ENCODE assay signal across 9 mouse cellular contexts in the genomic region with DNA sequence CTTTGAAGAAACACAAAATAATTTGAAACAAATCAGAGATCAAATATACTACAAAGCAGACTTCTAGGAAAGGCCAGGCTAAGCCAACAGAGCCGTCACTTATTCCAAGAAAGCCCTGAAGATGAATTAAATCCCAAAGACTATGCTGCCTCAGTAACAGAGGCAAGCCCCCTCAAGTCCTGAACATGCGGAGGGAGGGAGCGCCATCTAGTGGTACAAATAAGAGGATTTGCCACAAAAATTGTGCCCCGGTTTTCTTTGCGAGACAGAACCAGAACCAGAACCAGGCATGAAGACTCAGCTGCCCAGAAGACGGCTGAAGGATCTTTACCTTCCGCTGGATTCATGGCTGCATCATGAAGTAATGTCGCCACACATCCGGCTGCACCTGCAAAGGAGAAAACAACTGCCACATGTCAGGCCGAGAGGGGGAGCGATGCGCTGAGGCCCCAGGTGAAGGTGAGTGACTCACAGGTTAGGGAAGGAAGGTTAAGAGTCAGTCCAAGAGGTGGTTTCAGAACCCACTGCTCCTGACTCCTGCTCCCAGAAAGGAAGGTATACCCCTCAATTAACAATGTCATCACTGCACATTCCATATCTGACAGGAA. TPM values are rescaled to one million over a fixed set of nuclear protein-coding genes. Genes with fewer than 3 reads are reported as not detected.
DNase-seq lines count a peak whose midpoint lies in the region; ATAC-seq and TF ChIP-seq lines count a peak whose summit lies in the region.
"Had no signal": no experiment of that assay in that cellular context is flagged by ENCODE, and none has a peak within 500 bp of the region (broad histone marks: within the 10 kb centered on the region; RNA-seq: fewer than 3 reads in every experiment).

No protein-coding gene starts in this region.

- H3K27ac ChIP-seq in hindbrain, embryonic 14.5 days, result no peak overlapping the region
- no peak overlapping the region for H3K27ac ChIP-seq in hindbrain, embryonic 12.5 days
- H3K27ac ChIP-seq in embryonic facial prominence, embryonic 14.5 days (replicated peaks; ENCODE audit: low read depth, low read length), result no peak overlapping the region
- H3K27ac ChIP-seq in lung, postnatal 0 days (ENCODE audit: low read length), result no peak overlapping the region

- no peak for ATAC-seq in hindbrain, embryonic 14.5 days (ENCODE audit: low FRiP score)
- ATAC-seq in hindbrain, embryonic 12.5 days (ENCODE audit: low FRiP score), result no peak
- ATAC-seq in Patski, result no peak
- ATAC-seq in embryonic facial prominence, embryonic 14.5 days (ENCODE audit: low read depth), result no peak
- no peak for ATAC-seq in lung, postnatal 0 days
- no peak for ATAC-seq in megakaryocyte, adult 5-6 weeks (ENCODE audit: poor library complexity, severe bottlenecking)

- in situ Hi-C loops in Patski (cut with MboI; ENCODE audit: low pct_unique_long_range_greater_than_20kb), result no loop called here

- no peak for TF ChIP-seq EP300 in lung, postnatal 0 days (IDR thresholded peaks at IDR 0.05)

- H3K36me3 ChIP-seq in hindbrain, embryonic 14.5 days (replicated peaks; ENCODE audit: control insufficient read depth, insufficient read depth), result peaks cover 21% of the 10 kb centered on the region
- H3K36me3 ChIP-seq in hindbrain, embryonic 12.5 days, result peaks cover 15% of the 10 kb centered on the region
- H3K36me3 ChIP-seq in embryonic facial prominence, embryonic 14.5 days (ENCODE audit: control insufficient read depth, insufficient read depth, low read length), result peaks cover 23% of the 10 kb centered on the region
- H3K36me3 ChIP-seq in lung, postnatal 0 days (ENCODE audit: insufficient read depth, low read length), result peaks cover 7% of the 10 kb centered on the region; the same call in 1 of the 2 replicates

- H3K4me1 ChIP-seq in hindbrain, embryonic 14.5 days (replicated peaks; ENCODE audit: control insufficient read depth, insufficient read depth, low read length), result 0 out of 2 replicates have a peak, but pooled peaks cover 8% of the 10 kb centered on the region
- peaks cover 7% of the 10 kb centered on the region for H3K4me1 ChIP-seq in hindbrain, embryonic 12.5 days
- H3K4me1 ChIP-seq in embryonic facial prominence, embryonic 14.5 days (ENCODE audit: control insufficient read depth, insufficient read depth, low read length), result no peaks in the 10 kb centered on the region
- no peaks in the 10 kb centered on the region for H3K4me1 ChIP-seq in lung, postnatal 0 days (ENCODE audit: insufficient read depth, low read depth, low read length)

- WGBS in hindbrain, embryonic 14.5 days, result 49% methylated on average over 12 of the region's 12 CpGs
- WGBS in hindbrain, embryonic 12.5 days, result 54% methylated on average over 12 of the region's 12 CpGs
- WGBS in embryonic facial prominence, embryonic 14.5 days, result 55% methylated on average over 12 of the region's 12 CpGs
- WGBS in lung, postnatal 0 days, result 58% methylated on average over 12 of the region's 12 CpGs

- H3K4me2 ChIP-seq in hindbrain, embryonic 14.5 days (replicated peaks), result no peak overlapping the region
- no peak overlapping the region for H3K4me2 ChIP-seq in hindbrain, embryonic 12.5 days (replicated peaks)
- no peak overlapping the region for H3K4me2 ChIP-seq in embryonic facial prominence, embryonic 14.5 days (ENCODE audit: low read depth, low read length)
- no peak overlapping the region for H3K4me2 ChIP-seq in lung, postnatal 0 days (replicated peaks; ENCODE audit: low read depth, low read length)

- no peaks in the 10 kb centered on the region for H3K27me3 ChIP-seq in hindbrain, embryonic 14.5 days (ENCODE audit: control insufficient read depth, insufficient read depth, low read length)
- H3K27me3 ChIP-seq in hindbrain, embryonic 12.5 days, result no peaks in the 10 kb centered on the region
- no peaks in the 10 kb centered on the region for H3K27me3 ChIP-seq in Patski
- H3K27me3 ChIP-seq in embryonic facial prominence, embryonic 14.5 days (replicated peaks; ENCODE audit: control insufficient read depth, insufficient read depth, low read length), result no peaks in the 10 kb centered on the region
- H3K27me3 ChIP-seq in lung, postnatal 0 days (replicated peaks; ENCODE audit: insufficient read depth, low read length), result no peaks in the 10 kb centered on the region

- no peak overlapping the region for H3K4me3 ChIP-seq in hindbrain, embryonic 14.5 days (replicated peaks; ENCODE audit: low read length)
- no peak overlapping the region for H3K4me3 ChIP-seq in hindbrain, embryonic 12.5 days
- no peak overlapping the region for H3K4me3 ChIP-seq in embryonic facial prominence, embryonic 14.5 days (ENCODE audit: low read depth, low read length)
- H3K4me3 ChIP-seq in lung, postnatal 0 days (ENCODE audit: low read depth, low read length), result no peak overlapping the region

- H3K9me3 ChIP-seq in hindbrain, embryonic 14.5 days (ENCODE audit: control insufficient read depth, low read length), result no peaks in the 10 kb centered on the region
- H3K9me3 ChIP-seq in hindbrain, embryonic 12.5 days (replicated peaks), result no peaks in the 10 kb centered on the region
- no peaks in the 10 kb centered on the region for H3K9me3 ChIP-seq in embryonic facial prominence, embryonic 14.5 days (ENCODE audit: control insufficient read depth, low read length)
- H3K9me3 ChIP-seq in lung, postnatal 0 days (ENCODE audit: low read length), result no peaks in the 10 kb centered on the region

- CTCF ChIA-PET in Patski (lab: Charles Lee), result interaction anchor here (0.9 to 2.9 kb wide), 9 partner anchors 10 to 167 kb away, joined by 3 to 14 read pairs (median 6); a partner anchor contains a TSS

- POLR2A ChIA-PET in Patski (lab: Charles Lee), result interaction anchor here (1.3 kb wide), 1 partner anchor 144 kb away, joined by 3 read pairs; no protein-coding TSS in a partner anchor

- peak; percentile 86 for TF ChIP-seq CTCF in Patski (IDR thresholded peaks at IDR 0.05)
- TF ChIP-seq CTCF in lung, postnatal 0 days (IDR thresholded peaks at IDR 0.05), result peak; percentile 81

- H3K9ac ChIP-seq in hindbrain, embryonic 14.5 days, result no peak overlapping the region
- H3K9ac ChIP-seq in hindbrain, embryonic 12.5 days, result no peak overlapping the region
- no peak overlapping the region for H3K9ac ChIP-seq in embryonic facial prominence, embryonic 14.5 days (ENCODE audit: low read depth, low read length)
- H3K9ac ChIP-seq in lung, postnatal 0 days (replicated peaks; ENCODE audit: low read depth), result no peak overlapping the region

- peak; percentile 77 for DNase-seq in hindbrain, embryonic 14.5 days (ENCODE audit: low spot score)
- peak; percentile 51 for DNase-seq in CD4-positive helper T cell, adult 2 months (ENCODE audit: low read depth, low spot score)
- no peak for DNase-seq in Patski (ENCODE audit: low read depth, low spot score)
- DNase-seq in embryonic facial prominence, embryonic 14.5 days (ENCODE audit: low spot score), result peak; percentile 73
- peak; percentile 66 for DNase-seq in lung, postnatal 0 days (ENCODE audit: low spot score)
- peak; percentile 34 for DNase-seq in thymus, postnatal 25 days

RNA-seq across cellular contexts. Expression of a gene that starts 9.1 kb away (rescaled TPM):
- polyA plus RNA-seq in hindbrain, embryonic 14.5 days (2014; fragmentation: Nextera tagmentation; extraction: Ambion mirVana), result 14.2 and 14.9 TPM in 2 replicates
- 17.0 and 17.4 TPM in 2 replicates for polyA plus RNA-seq in hindbrain, embryonic 12.5 days (2016; fragmentation: Nextera tagmentation; extraction: Ambion mirVana)
- 51.9 TPM for polyA plus RNA-seq in Patski (2021)
- 12.1 and 14.2 TPM in 2 replicates for polyA plus RNA-seq in embryonic facial prominence, embryonic 14.5 days (2014; fragmentation: Nextera tagmentation; extraction: Ambion mirVana)
- 11.9 and 13.3 TPM in 2 replicates for polyA plus RNA-seq in lung, postnatal 0 days (2015; fragmentation: Nextera tagmentation; extraction: Ambion mirVana)
- total RNA-seq in megakaryocyte, adult 5-6 weeks (2015), result 21.0 and 25.0 TPM in 2 replicates
- 33.5 and 33.6 TPM in 2 replicates for total RNA-seq in megakaryocyte, adult 5-6 weeks (2017)

RNA-seq across cellular contexts. Expression of a gene that starts 23.9 kb away (rescaled TPM):
- 11.9 and 13.0 TPM in 2 replicates for polyA plus RNA-seq in hindbrain, embryonic 14.5 days (2014; fragmentation: Nextera tagmentation; extraction: Ambion mirVana)
- 10.5 and 12.5 TPM in 2 replicates for polyA plus RNA-seq in hindbrain, embryonic 12.5 days (2016; fragmentation: Nextera tagmentation; extraction: Ambion mirVana)
- polyA plus RNA-seq in Patski (2021), result 8.4 TPM
- polyA plus RNA-seq in embryonic facial prominence, embryonic 14.5 days (2014; fragmentation: Nextera tagmentation; extraction: Ambion mirVana), result 10.9 and 12.3 TPM in 2 replicates
- 5.1 and 6.1 TPM in 2 replicates for polyA plus RNA-seq in lung, postnatal 0 days (2015; fragmentation: Nextera tagmentation; extraction: Ambion mirVana)
- 16.6 and 17.8 TPM in 2 replicates for total RNA-seq in megakaryocyte, adult 5-6 weeks (2015)
- total RNA-seq in megakaryocyte, adult 5-6 weeks (2017), result 7.4 and 7.7 TPM in 2 replicates

RNA-seq across cellular contexts. Expression of a gene that starts 53.4 kb away (rescaled TPM):
- not detected in 2 replicates for polyA plus RNA-seq in hindbrain, embryonic 14.5 days (2014; fragmentation: Nextera tagmentation; extraction: Ambion mirVana)
- 0.21 and 0.22 TPM in 2 replicates for polyA plus RNA-seq in hindbrain, embryonic 12.5 days (2016; fragmentation: Nextera tagmentation; extraction: Ambion mirVana)
- polyA plus RNA-seq in Patski (2021), result 0.14 TPM
- polyA plus RNA-seq in embryonic facial prominence, embryonic 14.5 days (2014; fragmentation: Nextera tagmentation; extraction: Ambion mirVana), result 2.0 and 2.4 TPM in 2 replicates
- polyA plus RNA-seq in lung, postnatal 0 days (2015; fragmentation: Nextera tagmentation; extraction: Ambion mirVana), result not detected in 2 replicates
- total RNA-seq in megakaryocyte, adult 5-6 weeks (2015), result not detected in 2 replicates
- not detected in 2 replicates for total RNA-seq in megakaryocyte, adult 5-6 weeks (2017)
- total RNA-seq: layer of hippocampus, postnatal 36 days had no signal
